Mouse (Mus musculus): ENCODE results near the gene Tex22. TPM values are rescaled to one million over a fixed set of nuclear protein-coding genes. Genes with fewer than 3 reads are reported as not detected.
A peak's percentile ranks its signal among the peaks of the same experiment; 100 is the strongest.

Gene Tex22
- polyA plus RNA-seq, 1 experiment from 2014 or later: not detected

- ATAC-seq (replicated peaks; ENCODE audit: extremely low read depth, insufficient read depth, low FRiP score): no peak
- H3K36me3 ChIP-seq (ENCODE audit: control insufficient read depth, insufficient read depth): peaks cover 38% of the 10 kb centered on the region
- peaks cover 66% of the 10 kb centered on the region for H3K4me1 ChIP-seq (ENCODE audit: control insufficient read depth, insufficient read depth, low read length)
- H3K4me2 ChIP-seq (ENCODE audit: low read depth, low read length): peak overlapping the region; percentile 33; the same call in 1 of the 2 replicates
- WGBS: 66% methylated on average over 17 of the region's 17 CpGs
- no peaks in the 10 kb centered on the region for H3K9me3 ChIP-seq (replicated peaks; ENCODE audit: control insufficient read depth, low read length)
- H3K27ac ChIP-seq (ENCODE audit: low read length): peak overlapping the region; percentile 98
- peak overlapping the region; percentile 65 for H3K9ac ChIP-seq (ENCODE audit: low read length)
- no peak overlapping the region for H3K4me3 ChIP-seq (ENCODE audit: low read length)
- H3K27me3 ChIP-seq (ENCODE audit: control insufficient read depth, insufficient read depth, low read length): no peaks in the 10 kb centered on the region
These were observed 62.3 kb downstream of the Tex22 start for GRCm38 (mm10) chr12:113136492-113137020.

GRCm38 (mm10) chr12:113137260-113138213 lies 63.2 kb downstream of the Tex22 start:
- H3K4me2 ChIP-seq (ENCODE audit: low read depth, low read length): peak overlapping the region; percentile 79
- peaks cover 33% of the 10 kb centered on the region for H3K36me3 ChIP-seq (ENCODE audit: control insufficient read depth, insufficient read depth)
- H3K9ac ChIP-seq (ENCODE audit: low read length): peak overlapping the region; percentile 65
- ATAC-seq (replicated peaks; ENCODE audit: extremely low read depth, insufficient read depth, low FRiP score): peak; percentile 24
- 50% methylated on average over 18 of the region's 18 CpGs for WGBS
- peak overlapping the region; percentile 98 for H3K27ac ChIP-seq (ENCODE audit: low read length)
- no peaks in the 10 kb centered on the region for H3K27me3 ChIP-seq (ENCODE audit: control insufficient read depth, insufficient read depth, low read length)
- H3K4me1 ChIP-seq (ENCODE audit: control insufficient read depth, insufficient read depth, low read length): peaks cover 61% of the 10 kb centered on the region
- no peak overlapping the region for H3K4me3 ChIP-seq (ENCODE audit: low read length)
- no peaks in the 10 kb centered on the region for H3K9me3 ChIP-seq (replicated peaks; ENCODE audit: control insufficient read depth, low read length)

- Histone ChIP-seq H3K9ac (ENCODE audit: low read length) (peak overlapping the region; percentile 72), H3K4me1 (ENCODE audit: control insufficient read depth, insufficient read depth, low read length) (peaks cover 57% of the 10 kb centered on the region), H3K4me3 (ENCODE audit: low read length) (peak overlapping the region; percentile 88), H3K4me2 (ENCODE audit: low read depth, low read length) (peak overlapping the region; percentile 79), H3K27ac (ENCODE audit: low read length) (peak overlapping the region; percentile 98), H3K27me3 (ENCODE audit: control insufficient read depth, insufficient read depth, low read length) (no peaks in the 10 kb centered on the region), H3K9me3 (replicated peaks; ENCODE audit: control insufficient read depth, low read length) (no peaks in the 10 kb centered on the region), H3K36me3 (ENCODE audit: control insufficient read depth, insufficient read depth) (peaks cover 32% of the 10 kb centered on the region)
- ATAC-seq (replicated peaks; ENCODE audit: extremely low read depth, insufficient read depth, low FRiP score): no peak
- 39% methylated on average over 6 of the region's 6 CpGs for WGBS
These were observed 64.0 kb downstream of the Tex22 start for GRCm38 (mm10) chr12:113138291-113138690.

Small RNA genes lying within 50 kb of the gene (microRNA-seq; reads per million reads assigned to microRNA genes)
- gene Gm44471: not detected

Other genes starting within 250 kb of the Tex22 start
- gene Cdca4, start 245.1 kb upstream of the Tex22 start, polyA plus RNA-seq (2015; fragmentation: Nextera tagmentation; extraction: Ambion mirVana): 44.7 and 53.2 TPM in 2 replicates
- 1.4 and 3.6 TPM in 2 replicates for gene Gpr132, start 206.3 kb upstream of the Tex22 start, polyA plus RNA-seq (2015; fragmentation: Nextera tagmentation; extraction: Ambion mirVana)
- 4.0 and 5.4 TPM in 2 replicates for gene Jag2, start 144.7 kb upstream of the Tex22 start, polyA plus RNA-seq (2015; fragmentation: Nextera tagmentation; extraction: Ambion mirVana)
- gene Nudt14, start 132.4 kb upstream of the Tex22 start, polyA plus RNA-seq (2015; fragmentation: Nextera tagmentation; extraction: Ambion mirVana): 36.0 and 43.3 TPM in 2 replicates
- gene Btbd6, start 98.0 kb upstream of the Tex22 start, polyA plus RNA-seq (2015; fragmentation: Nextera tagmentation; extraction: Ambion mirVana): 26.0 and 26.1 TPM in 2 replicates
- 38.3 and 42.6 TPM in 2 replicates for gene Brf1, start 73.8 kb upstream of the Tex22 start, polyA plus RNA-seq (2015; fragmentation: Nextera tagmentation; extraction: Ambion mirVana)
- gene Pacs2, start 60.0 kb upstream of the Tex22 start, polyA plus RNA-seq (2015; fragmentation: Nextera tagmentation; extraction: Ambion mirVana): 7.0 and 8.2 TPM in 2 replicates
- 10.8 and 12.1 TPM in 2 replicates for gene Mta1, start 23.8 kb downstream of the Tex22 start, polyA plus RNA-seq (2015; fragmentation: Nextera tagmentation; extraction: Ambion mirVana)
- 1,743 and 2,017 TPM in 2 replicates for gene Crip2, start 65.7 kb downstream of the Tex22 start, polyA plus RNA-seq (2015; fragmentation: Nextera tagmentation; extraction: Ambion mirVana)
- 719 and 763 TPM in 2 replicates for gene Crip1, start 71.8 kb downstream of the Tex22 start, polyA plus RNA-seq (2015; fragmentation: Nextera tagmentation; extraction: Ambion mirVana)
- 25.0 and 28.1 TPM in 2 replicates for gene Tedc1, start 81.9 kb downstream of the Tex22 start, polyA plus RNA-seq (2015; fragmentation: Nextera tagmentation; extraction: Ambion mirVana)
- 5.5 and 7.8 TPM in 2 replicates for gene Tmem121, start 111.4 kb downstream of the Tex22 start, polyA plus RNA-seq (2015; fragmentation: Nextera tagmentation; extraction: Ambion mirVana)